Mouse (Mus musculus) stomach, embryonic 14.5 days (tissue): Measurements from ENCODE around the gene Traf3. TPM values are rescaled to one million over a fixed set of nuclear protein-coding genes. Genes with fewer than 3 reads are reported as not detected.
A peak's percentile ranks its signal among the peaks of the same experiment; 100 is the strongest.

Experiments
- ATAC-seq: fragments of 200-750 bp; cut with Nextera tagmentation; 2 replicates; pipeline ENCODE4 v1.8.0; 2017; ENCODE audit warnings: low read depth, moderate TSS enrichment; ENCODE audit not compliant: insufficient number of reproducible peaks, insufficient read depth, low FRiP score
- H3K27ac ChIP-seq: fragments of 300-500 bp; sonication (generic); 2 replicates; pipeline ENCODE4 v1.5.1; 2014; ENCODE audit warnings: mild to moderate bottlenecking, low read length, moderate library complexity, mixed read lengths
- H3K27me3 ChIP-seq: fragments of 300-500 bp; sonication (generic); 2 replicates; pipeline ENCODE4 v1.6.1; 2014; ENCODE audit warnings: low read length, control low read depth, mixed read lengths; ENCODE audit not compliant: control insufficient read depth, insufficient read depth
- H3K36me3 ChIP-seq: fragments of 300-500 bp; sonication (generic); 2 replicates; pipeline ENCODE4 v1.6.1; 2014; ENCODE audit warnings: mild to moderate bottlenecking, control low read depth, low read length, moderate library complexity, mixed read lengths; ENCODE audit not compliant: control insufficient read depth, insufficient read depth
- H3K4me1 ChIP-seq: fragments of 300-500 bp; sonication (generic); 2 replicates; pipeline ENCODE4 v1.6.1; 2014; ENCODE audit warnings: low read length, control low read depth, mixed read lengths; ENCODE audit not compliant: control insufficient read depth, insufficient read depth
- H3K4me2 ChIP-seq: fragments of 300-500 bp; sonication (generic); replicated peaks from 2 replicates; pipeline ENCODE4 v1.6.1; 2014; ENCODE audit warnings: low read depth, low read length, control low read depth
- H3K4me3 ChIP-seq: fragments of 300-500 bp; sonication (generic); 2 replicates; pipeline ENCODE4 v1.5.1; 2014; ENCODE audit warnings: low read depth, low read length, control low read depth
- H3K9ac ChIP-seq: fragments of 300-500 bp; sonication (generic); replicated peaks from 2 replicates; pipeline ENCODE4 v1.6.1; 2014; ENCODE audit warnings: low read depth, mild to moderate bottlenecking, control low read depth, low read length, moderate library complexity, mixed read lengths
- H3K9me3 ChIP-seq: fragments of 300-500 bp; sonication (generic); 2 replicates; pipeline ENCODE4 v1.6.1; 2016; ENCODE audit warnings: low read depth, low read length, control low read depth; ENCODE audit not compliant: control insufficient read depth
- WGBS: fragments of 180-500 bp; shearing (Covaris S2); extraction: QIAGEN DNeasy Blood & Tissue Kit; methylation state at CpG from one replicate; pipeline ENCODE4 v1.1.7; 2014; 5-methylcytosine and 5-hydroxymethylcytosine counted together
- polyA plus RNA-seq: library from polyadenylated mRNA; unstranded; fragments of >200 nt; fragmentation: Nextera tagmentation; extraction: Ambion mirVana; gene quantifications from 2 replicates; pipeline ENCODE4 v1.2.1, GENCODE M21; 2014

Traf3 gene
- polyA plus RNA-seq, 1 experiment from 2014 or later = 13.0 TPM

DNA sequence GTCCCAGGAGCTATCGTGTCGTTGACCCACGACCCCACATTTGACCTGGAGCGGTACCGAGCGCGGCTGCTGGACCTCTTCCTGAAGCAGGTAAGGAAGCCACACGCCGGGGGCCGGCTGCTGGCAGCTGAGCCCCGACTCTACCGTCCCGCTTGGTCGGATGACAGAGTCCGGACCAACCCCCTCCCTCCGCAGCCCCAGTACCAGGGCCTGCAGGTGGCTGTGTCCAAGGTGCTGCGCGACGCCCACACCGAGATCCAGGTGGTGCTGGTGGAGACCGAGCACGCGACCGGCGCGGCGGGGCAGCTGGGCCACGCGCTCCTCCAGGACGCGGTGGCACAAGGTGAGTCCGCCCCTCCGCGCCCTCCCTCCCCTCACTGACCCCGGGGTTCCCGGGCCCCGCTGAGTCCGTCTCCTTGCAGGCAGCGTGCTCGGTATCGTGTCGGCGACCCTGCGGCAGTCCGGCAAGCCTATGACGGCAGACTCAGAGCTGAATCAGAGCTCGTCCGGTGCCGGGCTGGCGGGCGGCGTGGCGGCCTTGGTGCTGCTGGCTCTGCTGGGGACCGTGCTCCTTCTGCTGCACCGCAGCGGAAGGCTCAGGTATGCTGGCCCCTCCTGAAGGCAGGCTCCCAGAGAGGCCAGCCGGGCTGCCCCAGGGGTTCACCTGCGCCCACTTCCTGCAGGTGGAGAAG is 109.1 kb downstream of the Traf3 start:
- Histone ChIP-seq H3K9ac (no peak overlapping the region), H3K36me3 (no peaks in the 10 kb centered on the region), H3K27me3 (peaks cover 65% of the 10 kb centered on the region), H3K4me1 (peaks cover 23% of the 10 kb centered on the region), H3K4me2 (peak overlapping the region; percentile 82), H3K4me3 (peak overlapping the region; percentile 32), H3K9me3 (no peaks in the 10 kb centered on the region), H3K27ac (no peak overlapping the region)
- WGBS = under 1% methylated on average over 56 of the region's 58 CpGs
- peak; percentile 38; the same call in 1 of the 2 replicates for ATAC-seq

DNA sequence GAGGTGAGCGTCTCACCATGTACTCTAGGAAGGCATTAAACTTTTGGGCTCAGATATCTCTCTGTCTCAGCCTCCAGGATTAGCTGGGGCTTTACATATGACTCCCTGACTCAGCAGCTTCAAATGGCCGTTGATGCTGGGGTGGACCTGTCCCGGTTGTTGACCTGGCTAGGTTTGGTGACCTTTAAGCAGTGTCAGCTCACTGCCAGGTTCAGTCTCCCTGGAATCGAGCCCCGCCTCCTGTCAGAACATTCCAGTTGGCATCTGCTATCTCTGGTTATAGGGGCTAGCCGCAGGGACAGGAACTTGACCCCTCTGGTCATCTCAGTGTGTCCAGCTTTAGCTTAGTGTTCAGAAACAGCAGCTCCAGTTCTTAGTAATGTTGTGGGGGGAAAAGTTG is 110.2 kb downstream of the Traf3 start:
- peaks cover 17% of the 10 kb centered on the region for H3K4me1 ChIP-seq
- no peak for ATAC-seq

DNA sequence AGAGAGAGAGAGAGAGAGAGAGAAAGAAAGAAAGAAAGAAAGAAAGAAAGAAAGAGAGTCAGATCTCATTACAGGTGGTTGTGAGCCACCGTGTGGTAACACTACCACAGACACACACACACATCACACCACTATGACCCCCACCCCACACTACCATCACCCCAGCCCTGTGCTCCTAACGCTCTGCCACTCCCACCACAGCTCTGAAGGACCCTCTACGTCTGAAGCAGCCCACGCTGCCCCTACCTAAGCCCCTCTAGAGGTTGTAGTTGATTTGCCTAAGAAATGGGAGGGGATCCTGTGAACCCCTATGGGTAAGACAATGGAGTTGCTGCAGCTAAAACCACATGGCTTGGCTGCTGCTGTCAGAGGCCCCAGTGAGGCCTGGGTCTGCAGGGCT is 117.4 kb downstream of the Traf3 start:
- 77% methylated on average over 4 of the region's 4 CpGs for WGBS
- H3K36me3 ChIP-seq = no peaks in the 10 kb centered on the region
- no peak for ATAC-seq

More for the DNA sequence above, 110.2 kb downstream of the Traf3 start:
- Histone ChIP-seq H3K9ac (no peak overlapping the region), H3K27me3 (peaks cover 55% of the 10 kb centered on the region), H3K27ac (no peak overlapping the region), H3K36me3 (no peaks in the 10 kb centered on the region), H3K4me3 (no peak overlapping the region), H3K4me2 (no peak overlapping the region), H3K9me3 (no peaks in the 10 kb centered on the region)
- 47% methylated on average over 6 of the region's 6 CpGs for WGBS

DNA sequence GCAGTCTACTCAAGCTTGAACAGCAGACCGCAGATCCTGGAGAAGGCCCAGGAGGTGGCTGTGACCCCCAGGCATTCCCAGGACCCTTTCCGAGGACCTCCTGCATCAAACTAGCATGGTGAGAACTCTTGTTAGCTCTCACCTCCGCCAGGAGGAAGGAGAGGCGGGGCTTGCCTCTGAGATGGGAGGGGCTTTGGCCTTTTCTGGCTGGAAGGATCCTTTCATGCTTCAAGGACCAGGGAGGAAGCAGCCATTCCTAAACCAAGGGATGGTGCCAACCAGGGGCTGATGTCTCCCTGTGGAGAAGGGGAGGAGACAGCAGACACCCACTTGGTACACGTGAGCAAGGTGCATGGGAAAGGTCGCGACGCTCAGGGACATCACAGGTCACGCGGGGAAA is 118.4 kb downstream of the Traf3 start:
- 26% methylated on average over 10 of the region's 10 CpGs for WGBS
- ATAC-seq = 0 out of 2 replicates have a peak, but pooled peaks have one; percentile 28
- H3K27ac ChIP-seq = no peak overlapping the region
- H3K9ac ChIP-seq = no peak overlapping the region
- H3K4me3 ChIP-seq = 0 out of 2 replicates have a peak overlapping the region, but pooled peaks have one; percentile 5
- H3K36me3 ChIP-seq = no peaks in the 10 kb centered on the region
- H3K4me2 ChIP-seq = peak overlapping the region; percentile 30
- H3K4me1 ChIP-seq = 0 out of 2 replicates have a peak, but pooled peaks cover 8% of the 10 kb centered on the region
- H3K27me3 ChIP-seq = no peaks in the 10 kb centered on the region
- no peaks in the 10 kb centered on the region for H3K9me3 ChIP-seq

More for the DNA sequence above, 117.4 kb downstream of the Traf3 start:
- no peaks in the 10 kb centered on the region for H3K27me3 ChIP-seq
- H3K4me1 ChIP-seq = 0 out of 2 replicates have a peak, but pooled peaks cover 8% of the 10 kb centered on the region
- no peaks in the 10 kb centered on the region for H3K9me3 ChIP-seq
- no peak overlapping the region for H3K9ac ChIP-seq
- no peak overlapping the region for H3K4me3 ChIP-seq
- H3K4me2 ChIP-seq = no peak overlapping the region
- no peak overlapping the region for H3K27ac ChIP-seq

DNA sequence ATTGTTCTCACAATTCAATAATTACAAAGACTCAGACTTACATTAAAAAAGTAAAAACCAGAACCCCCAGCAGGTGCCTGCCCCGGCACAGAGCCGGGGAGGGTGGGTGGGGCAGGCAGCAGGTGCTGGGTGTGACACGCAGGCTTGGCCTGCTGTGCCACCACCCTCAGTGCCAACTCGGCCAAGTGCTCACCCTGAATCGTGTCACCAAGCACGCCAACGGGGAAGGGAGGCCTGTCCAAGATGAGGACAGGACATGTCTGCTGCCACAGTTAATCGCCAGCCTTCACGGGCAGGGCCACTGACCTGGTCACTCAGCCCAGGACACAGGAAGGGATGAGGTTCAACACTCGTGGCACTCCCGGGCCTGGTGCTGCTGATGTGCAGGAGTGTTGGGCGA is 126.9 kb downstream of the Traf3 start:
- H3K9ac ChIP-seq = no peak overlapping the region
- no peaks in the 10 kb centered on the region for H3K4me1 ChIP-seq
- no peaks in the 10 kb centered on the region for H3K27me3 ChIP-seq
- no peak overlapping the region for H3K27ac ChIP-seq
- H3K36me3 ChIP-seq = peaks cover 55% of the 10 kb centered on the region
- no peak for ATAC-seq
- H3K4me2 ChIP-seq = no peak overlapping the region
- H3K9me3 ChIP-seq = no peaks in the 10 kb centered on the region
- H3K4me3 ChIP-seq = no peak overlapping the region
- 90% methylated on average over 12 of the region's 12 CpGs for WGBS

DNA sequence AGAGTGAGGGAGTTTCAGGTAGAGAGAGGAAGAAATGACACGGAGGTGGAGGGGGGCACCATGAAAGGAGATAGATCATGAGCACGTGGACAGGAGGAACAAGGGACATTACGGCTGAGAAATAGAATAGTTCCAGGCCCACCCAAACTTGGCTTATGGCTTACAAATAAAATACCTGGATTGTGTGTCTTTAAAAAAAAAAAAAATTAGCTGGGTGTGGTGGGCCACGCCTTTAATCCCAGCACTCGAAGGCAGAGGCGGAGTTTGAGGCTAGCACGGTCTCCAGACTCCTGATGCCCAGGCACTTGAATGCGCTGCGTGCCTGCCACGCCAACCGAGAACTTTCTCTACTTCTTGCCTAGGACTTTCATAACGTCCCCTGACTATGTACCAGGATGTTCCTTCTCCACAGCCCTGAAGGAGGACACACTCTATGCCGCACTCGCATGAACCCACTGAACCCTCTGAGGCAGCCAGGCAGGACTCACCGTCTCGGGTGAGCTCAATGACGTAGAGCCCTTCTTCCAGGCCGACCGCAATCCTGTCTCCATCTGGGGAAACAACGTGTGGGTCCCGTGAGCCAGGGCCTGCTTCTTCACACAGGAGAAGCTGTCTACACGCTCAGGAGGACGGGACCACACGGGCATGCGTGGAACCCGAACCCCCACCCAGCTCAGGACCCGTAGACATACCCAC is 135.3 kb downstream of the Traf3 start:
- ATAC-seq = no peak
- peaks cover 83% of the 10 kb centered on the region for H3K36me3 ChIP-seq
- H3K27ac ChIP-seq = no peak overlapping the region
- no peaks in the 10 kb centered on the region for H3K4me1 ChIP-seq
- 93% methylated on average over 27 of the region's 27 CpGs for WGBS
- no peak overlapping the region for H3K4me2 ChIP-seq
- no peaks in the 10 kb centered on the region for H3K27me3 ChIP-seq
- no peaks in the 10 kb centered on the region for H3K9me3 ChIP-seq
- H3K9ac ChIP-seq = no peak overlapping the region
- no peak overlapping the region for H3K4me3 ChIP-seq

DNA sequence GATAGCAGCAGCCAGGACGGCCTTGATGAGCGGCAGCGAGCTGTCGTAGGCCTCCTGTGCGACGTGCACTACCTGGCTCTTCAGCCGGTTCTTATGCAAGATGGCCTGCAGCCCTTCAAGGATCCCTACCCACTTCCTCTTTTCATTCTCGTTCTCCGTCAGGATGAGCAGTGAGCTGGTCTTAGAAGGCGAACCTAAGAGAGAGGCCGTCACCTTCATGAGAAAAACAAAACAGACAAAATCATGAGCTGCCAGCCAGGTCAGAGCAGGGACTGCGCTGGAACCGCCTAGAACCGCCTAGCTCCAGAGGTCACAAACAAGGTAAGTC is 135.8 kb downstream of the Traf3 start:
- Histone ChIP-seq H3K27me3 (no peaks in the 10 kb centered on the region), H3K9me3 (no peaks in the 10 kb centered on the region), H3K9ac (no peak overlapping the region), H3K27ac (no peak overlapping the region), H3K4me3 (no peak overlapping the region), H3K4me2 (no peak overlapping the region), H3K4me1 (no peaks in the 10 kb centered on the region), H3K36me3 (peaks cover 81% of the 10 kb centered on the region)
- WGBS = 95% methylated on average over 14 of the region's 14 CpGs
- no peak for ATAC-seq

- H3K4me3 ChIP-seq = no peak overlapping the region
- H3K27ac ChIP-seq = no peak overlapping the region
- peaks cover 72% of the 10 kb centered on the region for H3K36me3 ChIP-seq
- H3K4me2 ChIP-seq = no peak overlapping the region
- no peak for ATAC-seq
- H3K4me1 ChIP-seq = no peaks in the 10 kb centered on the region
- H3K9ac ChIP-seq = no peak overlapping the region
- H3K27me3 ChIP-seq = no peaks in the 10 kb centered on the region
- WGBS = 94% methylated on average over 8 of the region's 8 CpGs
- no peaks in the 10 kb centered on the region for H3K9me3 ChIP-seq
Observed at GRCm38 (mm10) chr12:111303702-111304337, 137.7 kb downstream of the Traf3 start.
